Mouse (Mus musculus) yolk sac, embryonic 10.5 days (tissue): ENCODE measurements around the gene Stat6.

Source experiments
- DNase-seq: peaks from one replicate; pipeline ENCODE4 v3.0.0-alpha.2; 2017; ENCODE audit warnings: low spot score

Stat6 gene

GRCm38 (mm10) chr10:127642772-127643552 is at the start of gene Stat6:
Gene Stat6 (plus strand): TSS chr10:127642986.
- peak; percentile 76 for DNase-seq

- no peak for DNase-seq
These were observed 48.4 kb upstream of the Stat6 start for GRCm38 (mm10) chr10:127594405-127594804.

GRCm38 (mm10) chr10:127594930-127595715 is 47.7 kb upstream of the Stat6 start:
- no peak for DNase-seq

- DNase-seq: peak; percentile 49
These were observed 46.4 kb upstream of the Stat6 start for GRCm38 (mm10) chr10:127596321-127596941.

GRCm38 (mm10) chr10:127597311-127597901 is 45.4 kb upstream of the Stat6 start:
- DNase-seq: no peak

GRCm38 (mm10) chr10:127598607-127599006 is 44.2 kb upstream of the Stat6 start:
- peak; percentile 67 for DNase-seq

GRCm38 (mm10) chr10:127599252-127599651 is 43.5 kb upstream of the Stat6 start:
- no peak for DNase-seq

- DNase-seq: no peak
These were observed 42.8 kb upstream of the Stat6 start for GRCm38 (mm10) chr10:127599779-127600541.

- DNase-seq: no peak
These were observed 40.6 kb upstream of the Stat6 start for GRCm38 (mm10) chr10:127602194-127602593.

GRCm38 (mm10) chr10:127603437-127604371 is 39.1 kb upstream of the Stat6 start:
- peak; percentile 60 for DNase-seq

GRCm38 (mm10) chr10:127604465-127605250 is 38.1 kb upstream of the Stat6 start:
- peak; percentile 80 for DNase-seq

- no peak for DNase-seq
These were observed 37.6 kb upstream of the Stat6 start for GRCm38 (mm10) chr10:127605251-127605547.

- DNase-seq: no peak
These were observed 37.0 kb upstream of the Stat6 start for GRCm38 (mm10) chr10:127605756-127606155.

GRCm38 (mm10) chr10:127607059-127607458 is 35.7 kb upstream of the Stat6 start:
- DNase-seq: no peak

- DNase-seq: no peak
These were observed 33.2 kb upstream of the Stat6 start for GRCm38 (mm10) chr10:127609415-127610065.

- DNase-seq: no peak
These were observed 32.7 kb upstream of the Stat6 start for GRCm38 (mm10) chr10:127610066-127610415.

- peak; percentile 66 for DNase-seq
These were observed 30.6 kb upstream of the Stat6 start for GRCm38 (mm10) chr10:127612079-127612775.

GRCm38 (mm10) chr10:127614236-127615033 is 28.4 kb upstream of the Stat6 start:
- no peak for DNase-seq
